Mouse (Mus musculus): ENCODE data around the gene Polr3b.

Polr3b gene

DNA sequence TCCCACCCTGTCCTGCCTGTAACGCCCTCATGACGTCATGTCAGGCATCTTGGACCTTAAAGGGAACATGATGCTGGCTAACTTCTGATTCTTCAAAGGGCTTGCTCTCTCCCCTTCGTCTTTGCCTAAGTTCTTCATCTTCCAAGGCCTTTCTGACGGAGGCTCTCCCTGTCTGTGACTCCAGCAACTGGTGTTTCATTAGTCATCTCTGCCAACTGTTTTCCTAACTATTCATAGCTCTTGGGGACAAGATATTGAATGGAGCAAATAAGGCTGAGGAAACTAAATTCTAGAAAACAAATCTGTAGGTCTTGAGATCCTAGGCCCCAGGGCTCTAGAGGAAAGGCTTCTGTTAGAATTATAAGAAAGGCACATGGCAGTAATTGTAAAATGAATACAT, 151.8 kb downstream of the Polr3b start:
- DNase-seq, result no peak

- peak; percentile 63 for DNase-seq
Measured at GRCm38 (mm10) chr10:84774573-84774972, 152.5 kb downstream of the Polr3b start.

Measured in kidney, adult 9 months (tissue).